8 mouse cellular contexts compared by ENCODE assay signal in genomic region chr12:98628260-98628970, GRCm38 (mm10). TPM values are rescaled to one million over a fixed set of nuclear protein-coding genes. Genes with fewer than 3 reads are reported as not detected.
DNase-seq lines count a peak whose midpoint lies in the region; ATAC-seq and TF ChIP-seq lines count a peak whose summit lies in the region.

No protein-coding gene starts in this region.

- H3K27ac ChIP-seq in kidney, adult 2 months (ENCODE audit: insufficient read depth, low read depth, low read length), result peak overlapping the region; percentile 57
- H3K27ac ChIP-seq in forebrain, embryonic 15.5 days (replicated peaks), result peak overlapping the region; percentile 61
- no peak overlapping the region for H3K27ac ChIP-seq in liver, embryonic 13.5 days
- H3K27ac ChIP-seq in stomach, postnatal 0 days (replicated peaks), result no peak overlapping the region

- peak; percentile 75 for ATAC-seq in Patski
- ATAC-seq in forebrain, embryonic 15.5 days (replicated peaks), result peak; percentile 88
- peak; percentile 89 for ATAC-seq in liver, embryonic 13.5 days (ENCODE audit: low read depth)
- peak; percentile 92 for ATAC-seq in stomach, postnatal 0 days (ENCODE audit: low FRiP score, low TSS enrichment)

- H3K4me2 ChIP-seq in forebrain, embryonic 15.5 days (replicated peaks), result peak overlapping the region; percentile 68
- peak overlapping the region; percentile 82 for H3K4me2 ChIP-seq in liver, embryonic 13.5 days
- peak overlapping the region; percentile 79 for H3K4me2 ChIP-seq in stomach, postnatal 0 days (replicated peaks; ENCODE audit: low read depth)

- CTCF ChIA-PET in Patski (lab: Charles Lee), result interaction anchor here (1.2 kb wide), 1 partner anchor 355 kb away, joined by 3 read pairs; no protein-coding TSS in a partner anchor

- no peaks in the 10 kb centered on the region; the same call in 1 of the 2 replicates for H3K4me1 ChIP-seq in kidney, adult 2 months (ENCODE audit: control insufficient read depth, insufficient read depth, low read length)
- peaks cover 12% of the 10 kb centered on the region for H3K4me1 ChIP-seq in forebrain, embryonic 15.5 days
- peaks cover 9% of the 10 kb centered on the region; the same call in 1 of the 2 replicates for H3K4me1 ChIP-seq in liver, embryonic 13.5 days (replicated peaks)
- H3K4me1 ChIP-seq in stomach, postnatal 0 days (replicated peaks; ENCODE audit: control insufficient read depth, insufficient read depth), result no peaks in the 10 kb centered on the region

- TF ChIP-seq POLR2A in kidney, adult 2 months (IDR thresholded peaks at IDR 0.05; ENCODE audit: low read depth, low read length), result no peak

- peaks cover 5% of the 10 kb centered on the region; the same call in 1 of the 2 replicates for H3K9me3 ChIP-seq in forebrain, embryonic 15.5 days
- no peaks in the 10 kb centered on the region for H3K9me3 ChIP-seq in liver, embryonic 13.5 days (replicated peaks)
- H3K9me3 ChIP-seq in stomach, postnatal 0 days (ENCODE audit: control insufficient read depth, low read length), result no peaks in the 10 kb centered on the region

- H3K9ac ChIP-seq in forebrain, embryonic 15.5 days (replicated peaks), result peak overlapping the region; percentile 78
- H3K9ac ChIP-seq in liver, embryonic 13.5 days, result peak overlapping the region; percentile 71
- H3K9ac ChIP-seq in stomach, postnatal 0 days (ENCODE audit: low read length), result peak overlapping the region; percentile 71

- under 1% methylated on average over 16 of the region's 16 CpGs for WGBS in kidney, adult 2 months
- under 1% methylated on average over 16 of the region's 16 CpGs for WGBS in forebrain, embryonic 15.5 days
- WGBS in liver, embryonic 13.5 days (ENCODE audit: insufficient replicate concordance), result 2% methylated on average over 16 of the region's 16 CpGs
- WGBS in stomach, postnatal 0 days, result 2% methylated on average over 16 of the region's 16 CpGs

- H3K4me3 ChIP-seq in kidney, adult 2 months (ENCODE audit: insufficient read depth, low read depth, low read length), result peak overlapping the region; percentile 100
- peak overlapping the region; percentile 67 for H3K4me3 ChIP-seq in forebrain, embryonic 15.5 days
- peak overlapping the region; percentile 80 for H3K4me3 ChIP-seq in liver, embryonic 13.5 days (replicated peaks)
- H3K4me3 ChIP-seq in stomach, postnatal 0 days (ENCODE audit: low read depth, low read length), result peak overlapping the region; percentile 79

- peak; percentile 50 for DNase-seq in kidney, adult 2 months
- no peak for DNase-seq in kidney, postnatal 4 days
- DNase-seq in Patski (ENCODE audit: low read depth, low spot score), result peak; percentile 3
- DNase-seq in liver, embryonic 13.5 days, result no peak
- no peak for DNase-seq in stomach, postnatal 0 days (ENCODE audit: low spot score)
- no peak for DNase-seq in spleen, adult 12 weeks (ENCODE audit: low spot score)
- DNase-seq in spleen, postnatal 4 days (ENCODE audit: low spot score in 2 of 2), result no peak

- no peaks in the 10 kb centered on the region for H3K36me3 ChIP-seq in kidney, adult 2 months (ENCODE audit: control insufficient read depth, insufficient read depth, low read length)
- peaks cover 6% of the 10 kb centered on the region for H3K36me3 ChIP-seq in forebrain, embryonic 15.5 days
- no peaks in the 10 kb centered on the region for H3K36me3 ChIP-seq in liver, embryonic 13.5 days
- H3K36me3 ChIP-seq in stomach, postnatal 0 days (ENCODE audit: control insufficient read depth, insufficient read depth, low read length), result no peaks in the 10 kb centered on the region

- POLR2A ChIA-PET in Patski (lab: Charles Lee), result no interaction called here

- in situ Hi-C loops in Patski (cut with MboI; ENCODE audit: low pct_unique_long_range_greater_than_20kb), result no loop called here

- no peaks in the 10 kb centered on the region for H3K27me3 ChIP-seq in kidney, adult 2 months (replicated peaks; ENCODE audit: control insufficient read depth, insufficient read depth, low read length)
- H3K27me3 ChIP-seq in Patski, result no peaks in the 10 kb centered on the region
- H3K27me3 ChIP-seq in forebrain, embryonic 15.5 days, result no peaks in the 10 kb centered on the region
- H3K27me3 ChIP-seq in liver, embryonic 13.5 days, result no peaks in the 10 kb centered on the region
- H3K27me3 ChIP-seq in stomach, postnatal 0 days (ENCODE audit: control insufficient read depth, insufficient read depth, low read length), result no peaks in the 10 kb centered on the region

- TF ChIP-seq CTCF in kidney, adult 2 months (conservative IDR thresholded peaks at IDR 0.05; ENCODE audit: insufficient read depth, insufficient read length, low read depth, low read length), result no peak
- TF ChIP-seq CTCF in Patski (IDR thresholded peaks at IDR 0.05), result no peak
- TF ChIP-seq CTCF in stomach, postnatal 0 days (IDR thresholded peaks at IDR 0.05; ENCODE audit: low read depth), result no peak

- no peak for TF ChIP-seq EP300 in stomach, postnatal 0 days (optimal IDR thresholded peaks at IDR 0.05)

RNA-seq across cellular contexts. Expression of gene Spata7, which starts 0.5 kb away (rescaled TPM):
- 3.2 and 3.7 TPM in 2 replicates for polyA plus RNA-seq in kidney, adult 2 months (2012; rRNA removed)
- polyA plus RNA-seq in Patski (2021), result 18.0 TPM
- 27.7 and 29.5 TPM in 2 replicates for polyA plus RNA-seq in forebrain, embryonic 15.5 days (2015; fragmentation: Nextera tagmentation; extraction: Ambion mirVana)
- polyA plus RNA-seq in liver, embryonic 13.5 days (2015; fragmentation: Nextera tagmentation; extraction: Ambion mirVana), result 2.4 and 3.1 TPM in 2 replicates
- polyA plus RNA-seq in stomach, postnatal 0 days (2015; fragmentation: Nextera tagmentation; extraction: Ambion mirVana), result 4.4 and 5.3 TPM in 2 replicates

RNA-seq across cellular contexts. Expression of gene Kcnk10, which starts 50.3 kb away (rescaled TPM):
- polyA plus RNA-seq in kidney, adult 2 months (2012; rRNA removed), result 0.03 and 0.06 TPM in 2 replicates
- 3.3 TPM for polyA plus RNA-seq in Patski (2021)
- polyA plus RNA-seq in forebrain, embryonic 15.5 days (2015; fragmentation: Nextera tagmentation; extraction: Ambion mirVana), result 51.7 and 52.1 TPM in 2 replicates
- not detected in 2 replicates for polyA plus RNA-seq in liver, embryonic 13.5 days (2015; fragmentation: Nextera tagmentation; extraction: Ambion mirVana)
- 3.0 and 3.9 TPM in 2 replicates for polyA plus RNA-seq in stomach, postnatal 0 days (2015; fragmentation: Nextera tagmentation; extraction: Ambion mirVana)

Comparison
In these comparisons a context has a peak if more than half of its experiments do, and no peak if none do; other contexts are left out.
1. DNase-seq: peak in kidney, adult 2 months (single experiment) and Patski (single experiment); none in kidney, postnatal 4 days (0 of 2), liver, embryonic 13.5 days (single experiment), stomach, postnatal 0 days (single experiment), spleen, adult 12 weeks (single experiment) and spleen, postnatal 4 days (0 of 2).
2. H3K27ac ChIP-seq: peak in kidney, adult 2 months (single experiment) and forebrain, embryonic 15.5 days (single experiment); none in liver, embryonic 13.5 days (single experiment) and stomach, postnatal 0 days (single experiment).
3. RNA of gene Kcnk10, which starts 50.3 kb away (polyA plus RNA-seq): 51.7 to 52.1 TPM in forebrain, embryonic 15.5 days; 3.3 TPM in Patski (single experiment), 3.0 to 3.9 TPM in stomach, postnatal 0 days, 0.03 to 0.06 TPM in kidney, adult 2 months and not detected in liver, embryonic 13.5 days; every median in the first group is over 10 times any median in the second.
4. Peak in every context shown above with its lines, with median percentiles within 50 percentile points of each other: H3K4me3 ChIP-seq, ATAC-seq, H3K4me2 ChIP-seq and H3K9ac ChIP-seq.